Mouse (Mus musculus): ENCODE data around the gene Tpi1.
"Not testable (repeated sequence)": the region's sequence is repeated elsewhere in the genome, so short reads cannot be mapped to it uniquely, and the experiment has no call there.

Gene Tpi1

GRCm38 (mm10) chr6:124829799-124830700, 16.0 kb upstream of the Tpi1 start:
- DNase-seq = peak; percentile 90 to 92

GRCm38 (mm10) chr6:124828868-124829798, 15.0 kb upstream of the Tpi1 start, which contains the start of the genes Usp5 and Cdca3:
Gene Usp5, minus strand, starts transcription at chr6:124829484.
Gene Cdca3, plus strand, starts transcription at chr6:124829547.
- peak; percentile 98 for DNase-seq

GRCm38 (mm10) chr6:124828101-124828592, 14.1 kb upstream of the Tpi1 start:
- peak; percentile 25 to 29 for DNase-seq

- no peak for DNase-seq
These were observed 8.0 kb upstream of the Tpi1 start for GRCm38 (mm10) chr6:124822049-124822448.

GRCm38 (mm10) chr6:124820891-124821290, 6.8 kb upstream of the Tpi1 start:
- no peak for DNase-seq

GRCm38 (mm10) chr6:124817971-124818370, 3.9 kb upstream of the Tpi1 start:
- DNase-seq = no peak

- no peak for DNase-seq
These were observed 3.5 kb upstream of the Tpi1 start for GRCm38 (mm10) chr6:124817563-124817962.

- no peak for DNase-seq
These were observed 3.0 kb upstream of the Tpi1 start for GRCm38 (mm10) chr6:124817125-124817524.

GRCm38 (mm10) chr6:124816611-124817010, 2.5 kb upstream of the Tpi1 start:
- no peak for DNase-seq

GRCm38 (mm10) chr6:124814858-124815774, 1.0 kb upstream of the Tpi1 start:
- DNase-seq = no peak

- no peak for DNase-seq
These were observed 352 bp upstream of the Tpi1 start for GRCm38 (mm10) chr6:124814448-124814847.

GRCm38 (mm10) chr6:124813496-124813895, 600 bp downstream of the Tpi1 start:
- DNase-seq = peak; percentile 73 to 77

- peak in 1 of 2 experiments; percentile 24 for DNase-seq
These were observed 1.2 kb downstream of the Tpi1 start for GRCm38 (mm10) chr6:124812848-124813247.

- DNase-seq = no peak
These were observed 2.2 kb downstream of the Tpi1 start for GRCm38 (mm10) chr6:124811701-124812560.

- no peak for DNase-seq
These were observed 2.8 kb downstream of the Tpi1 start for GRCm38 (mm10) chr6:124811403-124811665.

- DNase-seq = not testable (repeated sequence)
These were observed 3.3 kb downstream of the Tpi1 start for GRCm38 (mm10) chr6:124810566-124811402.

- no peak for DNase-seq
These were observed 4.1 kb downstream of the Tpi1 start for GRCm38 (mm10) chr6:124809775-124810538.

GRCm38 (mm10) chr6:124809052-124809774, 4.9 kb downstream of the Tpi1 start:
- DNase-seq = peak; percentile 84 to 88

Data from cerebellum, postnatal 36 days (tissue).